Mouse (Mus musculus): ENCODE results near the gene Dock1.

GRCm38 (mm10) chr7:135002891-135003290, 332.4 kb downstream of the Dock1 start:
- TF ChIP-seq CTCF (IDR thresholded peaks at IDR 0.05; ENCODE audit: extremely low read depth, insufficient read depth, insufficient read length, insufficient replicate concordance) (no peak), POLR2A (IDR thresholded peaks at IDR 0.05; ENCODE audit: low read depth, low read length) (no peak)

All from spleen, adult 2 months (tissue).